Mouse (Mus musculus): Measurements from ENCODE around the gene Cisd3. TPM values are rescaled to one million over a fixed set of nuclear protein-coding genes. Genes with fewer than 3 reads are reported as not detected.
"Not testable (repeated sequence)": the region's sequence is repeated elsewhere in the genome, so short reads cannot be mapped to it uniquely, and the experiment has no call there.

Cisd3 gene
- total RNA-seq, 4 experiments from 2014 or later: 133 to 158 (median 141) TPM

DNA sequence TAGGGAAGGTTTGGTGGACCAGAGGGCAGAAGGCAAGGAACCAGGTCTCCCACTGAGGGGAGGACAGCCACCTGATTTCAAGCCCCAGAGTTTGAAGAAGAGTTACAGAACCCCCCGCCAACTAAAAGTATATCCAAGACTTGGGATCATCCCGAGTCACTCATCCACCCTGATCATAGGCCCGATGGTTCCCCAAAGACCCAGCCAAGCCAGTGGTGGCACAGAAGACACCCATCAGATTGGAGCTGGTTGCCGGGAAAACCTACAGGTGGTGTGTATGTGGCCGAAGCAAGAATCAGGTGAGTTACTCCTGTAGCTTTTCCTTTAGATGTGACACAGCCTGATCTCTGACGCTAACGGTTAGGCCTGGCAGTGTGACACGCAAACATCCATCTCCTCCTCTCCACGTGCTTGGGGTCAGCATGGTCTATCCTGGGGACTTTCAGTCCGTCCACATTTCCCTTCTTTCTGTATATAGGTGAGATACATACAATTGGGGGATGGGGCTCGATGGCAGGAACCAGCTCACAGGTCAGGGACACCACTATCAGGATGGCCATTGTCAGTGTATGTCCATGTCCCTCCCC lies 789 bp downstream of the Cisd3 start:
- no peak for DNase-seq (ENCODE audit: low spot score)

GRCm38 (mm10) chr11:97687061-97687460 lies 1.4 kb downstream of the Cisd3 start:
- no peak for DNase-seq (ENCODE audit: low spot score)

GRCm38 (mm10) chr11:97689861-97690260 lies 4.2 kb downstream of the Cisd3 start:
- DNase-seq (ENCODE audit: low spot score): no peak

- DNase-seq (ENCODE audit: low spot score): no peak
These were observed 8.8 kb downstream of the Cisd3 start for GRCm38 (mm10) chr11:97694435-97694834.

DNA sequence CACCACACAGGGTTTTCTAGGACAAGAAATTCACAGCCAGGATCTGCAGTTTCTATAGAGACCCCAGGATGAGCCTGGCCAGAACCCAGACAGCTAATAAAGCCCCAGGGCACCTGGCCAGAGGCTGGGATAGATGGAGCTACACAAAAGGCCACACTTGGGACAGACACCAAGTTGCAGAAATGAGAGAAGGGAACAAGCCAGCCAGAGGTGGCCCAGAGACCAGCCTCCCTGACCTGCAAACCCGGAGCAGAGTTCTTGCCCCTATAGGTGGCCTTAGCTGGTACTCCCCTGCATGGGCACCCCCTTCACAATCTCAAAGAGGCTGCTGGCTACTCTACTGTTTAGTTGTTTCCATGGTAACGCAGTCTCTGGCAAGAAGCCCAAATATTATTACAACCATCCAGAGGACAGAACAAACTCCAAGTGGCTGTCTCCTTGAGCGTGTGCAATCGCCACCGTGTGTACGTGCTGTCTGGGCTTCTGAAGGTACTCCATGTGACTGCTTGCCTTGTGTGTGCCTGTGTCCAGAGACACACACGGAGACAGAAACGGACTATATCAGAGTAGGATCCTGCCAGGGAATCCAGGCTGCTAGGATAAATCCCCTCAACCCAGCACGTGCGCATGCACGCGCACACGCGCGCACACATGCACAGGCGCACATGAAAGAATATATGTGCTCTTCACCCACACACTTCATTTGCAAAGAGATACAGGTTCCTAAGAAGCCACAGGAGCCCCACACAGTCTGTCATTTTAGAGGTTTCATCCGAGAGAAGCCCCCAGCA lies 9.5 kb downstream of the Cisd3 start:
- DNase-seq (ENCODE audit: low spot score): no peak

GRCm38 (mm10) chr11:97695712-97696401 lies 10.2 kb downstream of the Cisd3 start:
- no peak for DNase-seq (ENCODE audit: low spot score)

- DNase-seq (ENCODE audit: low spot score): no peak
These were observed 11.0 kb downstream of the Cisd3 start for GRCm38 (mm10) chr11:97696669-97697068.

DNA sequence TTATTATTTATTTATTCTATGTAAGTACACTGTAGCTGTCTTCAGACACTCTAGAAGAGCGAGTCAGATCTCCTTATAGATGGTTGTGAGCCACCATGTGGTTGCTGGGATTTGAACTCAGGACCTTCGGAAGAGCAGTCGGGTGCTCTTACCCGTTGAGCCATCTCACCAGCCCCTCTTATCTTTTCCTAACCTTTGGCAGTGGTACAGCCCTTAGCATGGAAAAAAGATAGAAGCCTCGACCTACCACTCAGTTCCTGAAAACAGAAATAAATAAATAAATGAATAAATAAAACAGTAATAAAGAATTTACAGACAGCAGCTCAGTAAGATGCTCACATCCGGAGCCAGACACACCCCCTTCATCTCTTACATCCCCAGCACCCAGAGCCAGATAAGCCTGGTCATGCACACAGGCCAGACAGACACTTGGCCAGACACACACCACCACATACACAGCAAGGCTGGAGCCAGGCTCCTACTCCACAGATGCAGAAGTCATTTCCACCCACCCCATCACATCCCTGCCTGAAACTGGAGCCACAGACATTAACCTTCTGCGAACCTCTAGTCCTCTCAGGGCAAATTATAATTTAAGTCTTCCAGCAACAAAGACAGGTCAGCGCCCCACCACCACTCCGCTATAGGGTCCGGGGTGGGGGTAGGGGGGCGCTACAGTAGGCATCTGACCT lies 11.7 kb downstream of the Cisd3 start:
- DNase-seq (ENCODE audit: low spot score): no peak

DNA sequence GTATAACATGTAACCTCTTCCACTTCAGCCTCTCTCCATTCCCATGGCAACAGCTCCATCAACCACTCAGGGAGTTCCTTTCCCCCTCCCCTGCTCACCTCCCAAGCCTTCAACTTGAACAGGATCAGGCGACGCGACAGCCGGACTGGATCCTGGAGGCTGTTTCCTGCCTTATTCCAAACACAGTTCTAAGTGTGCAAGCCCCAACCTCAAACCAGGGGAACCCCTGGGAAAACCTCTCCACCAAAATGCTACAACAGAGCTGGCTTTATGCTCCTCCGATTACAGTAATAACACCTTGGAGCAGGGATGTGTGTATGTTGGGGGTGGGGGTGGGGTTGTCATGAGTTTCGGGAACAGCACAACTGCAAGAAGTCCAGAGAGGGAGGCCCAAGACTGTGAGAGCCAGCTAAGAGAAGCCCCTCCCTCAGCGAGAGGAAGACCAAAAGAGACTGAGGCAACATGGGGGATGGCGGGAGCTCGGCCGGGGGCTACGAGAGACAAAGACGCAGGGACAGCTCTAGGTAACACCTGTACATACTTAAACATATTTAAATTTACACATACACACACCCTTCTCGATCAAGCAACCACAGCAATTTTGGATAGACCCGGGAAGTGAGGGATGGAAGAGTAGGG lies 12.4 kb downstream of the Cisd3 start:
- DNase-seq (ENCODE audit: low spot score): no peak

DNA sequence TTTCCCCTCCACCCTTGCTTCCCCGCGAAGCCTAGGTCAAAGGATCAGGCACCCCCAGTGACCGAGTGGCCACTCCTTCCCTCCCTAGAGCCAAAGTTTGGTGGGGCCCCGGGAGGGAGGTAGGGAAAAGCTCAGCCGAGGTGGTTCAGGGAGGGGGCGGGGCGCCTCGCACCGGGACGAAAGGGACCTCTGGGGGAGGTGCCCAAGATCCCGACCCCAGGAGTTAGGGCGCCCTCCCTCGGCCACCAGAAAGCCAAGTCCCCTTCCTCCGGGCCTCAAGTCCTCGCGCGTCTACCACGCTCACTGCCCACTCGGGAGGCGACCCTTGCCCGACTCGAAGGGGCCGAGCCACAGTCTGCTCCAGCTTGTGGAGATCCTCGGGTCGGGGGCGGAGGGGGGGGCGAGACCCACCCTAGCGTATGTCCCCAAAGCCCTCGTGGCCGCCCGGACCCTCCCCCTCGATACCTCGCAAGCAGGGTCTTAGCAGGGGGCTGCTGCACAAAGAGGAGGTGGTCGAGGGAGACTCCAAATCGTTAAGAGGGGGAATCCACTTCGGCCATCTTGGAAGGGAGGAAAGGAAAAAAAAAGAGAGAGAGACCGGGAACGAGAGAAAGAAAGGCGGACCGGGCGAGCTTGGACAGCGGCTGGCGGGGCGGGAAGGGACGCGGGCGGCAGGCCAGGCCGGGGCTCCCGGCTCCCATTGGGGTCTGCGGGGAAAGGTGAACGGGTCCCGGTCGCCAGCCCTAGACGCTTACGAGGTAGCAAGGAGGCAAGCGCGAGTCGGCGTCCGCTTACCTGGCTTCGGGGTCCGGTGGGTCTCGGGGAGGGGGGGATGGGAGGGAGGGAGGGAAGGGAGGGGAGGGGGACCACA lies 13.3 kb downstream of the Cisd3 start:
- DNase-seq (ENCODE audit: low spot score): peak; percentile 45

DNA sequence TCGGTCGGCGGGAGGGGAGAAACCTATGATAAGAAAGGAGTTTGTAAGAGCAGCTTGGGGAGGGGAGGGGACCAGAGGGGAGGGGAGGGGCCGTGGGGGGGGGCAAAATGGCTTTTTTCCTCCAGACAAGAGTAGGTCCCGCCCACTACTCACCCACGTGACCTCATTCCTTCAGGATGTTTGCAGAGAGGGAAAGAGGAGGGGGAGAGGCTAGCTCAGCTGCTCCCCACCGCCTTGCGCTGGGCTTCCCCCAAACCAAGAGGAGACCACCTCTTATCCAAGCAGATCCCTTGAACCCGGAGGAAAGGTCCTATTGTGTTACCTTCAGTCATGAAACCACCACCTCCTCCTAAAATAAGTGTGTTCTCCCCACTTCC lies 14.0 kb downstream of the Cisd3 start:
- peak; percentile 83 for DNase-seq (ENCODE audit: low spot score)

DNA sequence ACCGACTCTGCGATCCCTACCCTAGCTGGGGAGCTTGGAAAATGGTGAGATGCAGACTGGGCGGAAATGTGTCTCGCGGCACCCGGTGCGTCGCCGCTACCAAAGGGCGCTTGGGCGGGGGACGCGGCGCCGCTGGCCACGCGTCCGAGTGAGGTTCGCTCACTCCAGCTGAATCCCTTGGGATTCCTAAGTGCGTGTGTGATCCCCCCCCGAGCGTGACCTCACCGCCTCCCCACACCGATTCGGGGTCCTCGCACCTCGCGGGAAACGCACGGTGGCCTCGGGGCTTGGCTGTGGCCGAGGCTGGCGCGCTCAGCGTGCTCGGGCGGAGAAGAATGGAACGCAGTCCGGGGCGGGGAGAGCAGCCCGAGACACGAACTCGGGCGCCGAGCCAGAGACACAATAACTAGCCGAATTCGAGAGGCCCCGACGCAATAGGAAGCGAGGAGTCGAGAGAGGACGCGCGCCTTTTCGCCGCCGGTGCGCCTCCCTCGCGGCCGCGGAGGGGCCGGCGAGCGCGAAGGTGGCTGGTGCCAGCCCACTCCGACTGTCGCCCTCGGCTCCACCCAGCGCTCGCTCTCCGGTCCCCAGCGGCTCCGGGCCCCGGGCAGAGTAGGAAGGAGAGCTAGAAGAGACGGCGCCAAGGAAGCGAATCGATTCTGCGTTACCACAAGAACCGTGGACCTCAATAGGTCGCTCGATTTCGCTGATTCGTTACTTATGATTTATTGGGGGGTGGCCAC lies 14.5 kb downstream of the Cisd3 start, which contains the start of gene Pcgf2:
TSS of gene Pcgf2 (minus strand) at position 495 of the 743 bp plus-strand sequence.
- DNase-seq (ENCODE audit: low spot score): peak; percentile 77

GRCm38 (mm10) chr11:97700746-97701580 lies 15.3 kb downstream of the Cisd3 start:
- DNase-seq (ENCODE audit: low spot score): no peak

DNA sequence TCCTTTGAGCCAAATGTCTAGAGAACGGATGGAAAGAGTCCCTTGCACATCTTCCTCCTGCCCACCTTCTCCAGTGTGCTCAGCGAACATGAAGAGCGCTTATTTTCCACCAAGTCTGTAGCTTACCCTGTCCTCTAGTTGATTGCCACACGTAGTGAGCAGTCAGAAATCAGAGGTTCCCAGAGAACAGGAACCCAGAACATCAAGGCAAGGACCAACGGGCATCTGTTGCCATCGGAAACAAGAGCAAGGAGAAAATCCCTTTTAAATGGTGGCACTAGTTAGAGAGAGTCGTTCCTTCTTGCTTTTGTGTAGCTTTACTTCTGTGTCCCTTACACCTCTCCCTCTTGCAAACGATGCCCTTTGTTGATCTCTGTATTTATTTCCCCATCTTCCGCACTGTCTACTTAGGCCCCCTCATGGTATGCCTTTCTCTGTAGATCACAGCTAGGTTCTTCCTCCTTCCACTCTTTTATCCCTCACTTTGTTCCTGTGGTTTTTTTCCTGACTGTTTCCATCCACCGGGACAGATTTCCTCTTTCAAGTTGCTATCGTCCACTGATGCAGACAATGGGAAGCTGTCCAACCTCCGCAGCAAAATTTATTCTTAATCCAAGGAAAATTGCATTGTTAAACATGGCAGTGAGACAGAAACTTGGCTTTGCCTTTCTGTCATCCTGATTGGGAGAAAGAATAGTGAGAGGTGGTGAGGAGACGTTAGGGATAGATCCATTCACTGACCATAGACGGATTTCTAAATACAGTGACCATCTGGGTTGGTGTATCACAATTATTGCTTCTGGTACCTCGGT lies 16.2 kb downstream of the Cisd3 start:
- no peak for DNase-seq (ENCODE audit: low spot score)

DNA sequence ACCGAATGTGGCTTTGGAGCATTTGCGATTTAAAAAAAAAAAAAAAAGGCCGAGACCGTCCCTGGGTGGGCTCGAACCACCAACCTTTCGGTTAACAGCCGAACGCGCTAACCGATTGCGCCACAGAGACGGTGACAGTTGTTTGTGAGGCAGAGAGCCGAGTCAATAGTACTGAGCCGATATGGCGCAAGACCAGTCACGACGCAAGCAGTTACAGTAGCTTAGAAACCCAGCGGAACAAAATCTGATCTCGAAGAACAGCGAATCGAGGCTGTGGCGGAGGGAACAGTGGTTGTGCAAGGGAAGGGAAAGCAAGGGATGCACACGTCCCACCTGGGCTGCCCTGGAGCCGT lies 16.7 kb downstream of the Cisd3 start:
- DNase-seq (ENCODE audit: low spot score): peak; percentile 92

GRCm38 (mm10) chr11:97703039-97703826 lies 17.6 kb downstream of the Cisd3 start, which contains the start of gene Psmb3:
Gene Psmb3, plus strand, starts transcription at chr11:97703399.
- peak; percentile 100 for DNase-seq (ENCODE audit: low spot score)

DNA sequence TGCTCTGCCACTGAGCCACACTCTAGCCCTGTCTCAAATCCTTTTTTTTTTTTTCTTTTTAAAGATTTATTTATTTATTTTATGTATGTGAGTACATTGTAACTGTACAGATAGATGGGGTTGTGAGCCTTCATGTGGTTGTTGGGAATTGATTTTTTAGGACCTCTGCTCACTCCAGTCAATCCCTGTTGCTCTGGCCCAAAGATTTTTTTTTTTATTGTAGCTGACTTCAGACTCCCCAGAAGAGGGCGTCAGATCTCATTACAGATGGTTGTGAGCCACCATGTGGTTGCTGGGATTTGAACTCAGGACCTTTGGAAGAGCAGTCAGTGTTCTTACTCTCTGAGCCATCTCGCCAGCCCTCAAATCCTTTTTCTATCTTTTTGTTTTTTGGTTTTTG lies 24.4 kb downstream of the Cisd3 start:
- not testable (repeated sequence) for DNase-seq (ENCODE audit: low spot score)

Measured in heart, adult 8-10 months (tissue).